Mouse (Mus musculus) lung, postnatal 10 days (tissue): ENCODE measurements around the gene Zc3hav1.
"Not testable (repeated sequence)": the region's sequence is repeated elsewhere in the genome, so short reads cannot be mapped to it uniquely, and the experiment has no call there.

ENCODE experiments used
- DNase-seq: peaks from one replicate; pipeline ENCODE4 v3.0.0; 2021

Gene Zc3hav1

DNA sequence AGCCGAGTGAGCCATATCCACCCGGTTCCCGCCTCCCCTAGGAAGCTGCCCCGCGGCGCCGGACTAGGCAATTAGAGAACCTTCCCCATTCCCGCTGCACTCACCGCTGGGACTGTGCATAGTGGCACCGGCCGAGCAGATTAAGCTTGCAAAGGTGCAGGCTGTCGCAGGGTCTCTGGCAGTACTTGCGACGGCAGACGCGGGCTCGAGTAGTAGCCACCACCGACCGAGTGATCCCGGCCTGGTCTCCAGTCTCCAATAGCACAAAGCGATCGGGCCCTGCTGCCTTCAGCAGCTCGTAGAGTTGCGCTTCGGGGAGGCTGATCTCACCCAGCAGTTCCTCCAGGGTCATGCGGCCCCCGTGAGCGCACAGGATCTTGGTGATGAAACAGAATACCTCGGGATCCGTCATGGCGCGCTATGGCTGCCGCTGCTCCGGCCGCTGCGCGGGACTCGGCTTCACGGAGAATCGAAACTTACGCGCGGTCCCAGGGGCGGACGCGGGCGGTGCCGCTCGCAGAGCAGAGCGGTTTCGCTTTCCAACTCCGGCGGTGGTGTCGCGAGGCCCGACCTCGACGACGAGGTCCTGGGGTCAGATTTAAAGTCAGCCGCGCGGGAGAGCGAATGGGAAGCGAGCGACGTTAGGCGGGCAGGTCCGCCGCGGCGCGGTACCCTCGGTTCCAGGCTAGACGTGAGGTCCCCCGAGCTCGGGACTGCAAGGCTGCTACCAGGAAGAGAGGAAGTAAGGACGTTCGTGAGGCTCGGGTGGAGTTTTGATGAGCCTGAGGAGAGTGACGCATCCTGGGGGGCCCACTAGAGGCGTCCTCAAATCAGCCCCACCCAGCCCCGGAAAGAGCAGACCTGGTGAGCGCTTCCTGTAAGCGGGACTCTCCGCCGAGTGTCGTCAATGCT lies at the start of gene Zc3hav1:
Zc3hav1 (minus strand) TSS at position 793 of the 912 bp plus-strand sequence.
- DNase-seq = peak; percentile 87

DNA sequence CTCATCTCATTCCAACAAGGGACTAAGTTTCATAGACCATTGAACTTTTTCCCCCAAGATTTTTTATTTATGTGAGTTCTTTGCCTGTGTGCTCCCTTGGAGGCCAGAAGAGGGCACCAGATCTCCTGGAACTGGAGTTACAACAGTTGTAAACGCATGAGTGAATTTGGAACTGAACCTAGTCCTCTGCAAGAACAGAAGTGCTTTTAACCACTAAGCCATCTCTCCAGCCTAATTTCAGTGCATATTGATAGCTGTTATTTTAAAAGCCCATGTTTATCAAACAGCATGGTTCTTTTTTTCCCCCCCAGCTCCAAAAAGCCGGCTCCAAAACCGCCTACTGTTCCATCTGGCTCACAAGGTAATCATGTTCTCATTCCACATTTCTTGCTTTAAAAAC lies 35.3 kb upstream of the Zc3hav1 start:
- DNase-seq = peak; percentile 23

- DNase-seq = peak; percentile 92
Measured at GRCm38 (mm10) chr6:38381129-38381771, 26.8 kb upstream of the Zc3hav1 start, which contains the start of gene Ttc26. Ttc26 (plus strand) TSS chr6:38381469.

DNA sequence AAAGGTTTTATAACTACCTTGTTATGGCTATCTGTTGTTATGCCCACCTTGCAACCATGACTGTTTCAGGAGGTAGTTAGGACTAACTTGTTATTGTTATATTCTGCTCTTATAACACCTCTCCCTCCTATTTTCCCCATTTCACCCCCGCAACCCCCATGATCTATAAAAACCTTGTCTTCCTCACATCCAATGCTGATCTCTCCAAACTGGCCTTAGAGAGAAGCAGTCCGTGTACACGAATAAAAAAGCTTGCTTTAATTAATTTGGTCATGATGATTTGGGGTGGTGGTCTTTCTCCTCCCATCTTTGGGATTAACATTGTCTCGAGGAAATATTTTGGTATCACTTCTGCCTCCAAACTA lies 26.3 kb upstream of the Zc3hav1 start:
- DNase-seq = no peak

GRCm38 (mm10) chr6:38374271-38374670 lies 19.9 kb upstream of the Zc3hav1 start:
- DNase-seq = no peak

DNA sequence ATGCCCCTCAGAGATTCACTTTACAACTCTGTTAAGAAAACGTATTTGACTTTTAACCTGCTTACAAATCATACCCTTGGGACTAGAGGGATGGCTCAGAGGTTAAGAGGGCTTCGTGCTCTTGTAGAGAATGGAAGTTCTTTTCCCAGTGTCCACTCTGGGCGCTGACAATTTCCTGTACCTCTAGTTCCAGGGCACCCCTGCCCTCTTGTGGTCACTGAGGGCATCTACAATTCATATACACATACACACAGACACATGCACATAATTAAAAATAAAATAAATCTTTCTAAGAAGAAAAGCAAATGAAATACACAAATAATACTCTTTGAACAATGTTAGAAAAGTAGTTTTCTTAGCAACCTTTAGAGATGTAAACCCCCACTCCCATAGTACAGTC lies 15.5 kb upstream of the Zc3hav1 start:
- DNase-seq = no peak

DNA sequence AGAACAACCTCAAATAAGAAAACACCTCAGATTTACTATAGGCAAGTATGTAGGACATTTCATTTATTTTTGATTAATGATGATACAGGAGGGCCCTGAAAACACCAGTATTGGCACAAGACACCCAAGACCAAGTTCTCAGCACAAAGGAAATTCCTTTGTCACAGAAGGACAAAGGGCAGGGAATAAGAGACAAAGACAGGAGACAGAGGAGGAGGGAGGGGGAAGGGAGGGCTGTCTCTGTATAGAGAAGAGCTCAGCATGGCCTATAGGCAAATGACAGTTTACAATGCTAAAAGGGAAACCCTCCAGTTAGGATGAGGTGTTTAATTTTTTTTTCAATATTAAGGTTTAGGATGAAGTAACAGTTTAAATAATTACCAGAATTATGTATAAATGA lies 9.7 kb upstream of the Zc3hav1 start:
- no peak for DNase-seq

DNA sequence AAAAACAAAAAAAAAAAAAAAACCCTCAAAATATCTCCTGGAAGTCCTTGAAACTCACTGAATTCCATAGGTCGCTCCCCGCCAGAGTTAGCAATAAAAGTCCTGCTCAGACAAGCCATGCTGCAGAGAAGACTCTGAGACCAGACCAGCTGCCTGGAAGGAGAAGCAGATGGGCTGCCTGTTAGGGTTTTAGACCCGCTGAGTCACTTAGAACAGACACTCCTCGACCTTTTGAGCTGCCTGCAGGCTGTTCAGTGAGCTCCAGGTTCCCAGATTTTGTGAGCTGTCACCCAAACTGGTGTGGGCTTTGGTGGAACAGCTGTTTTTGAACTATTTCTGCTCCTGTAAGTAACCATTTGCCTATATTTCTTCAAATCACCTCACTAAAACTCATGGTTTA lies 9.0 kb upstream of the Zc3hav1 start:
- DNase-seq = no peak

DNA sequence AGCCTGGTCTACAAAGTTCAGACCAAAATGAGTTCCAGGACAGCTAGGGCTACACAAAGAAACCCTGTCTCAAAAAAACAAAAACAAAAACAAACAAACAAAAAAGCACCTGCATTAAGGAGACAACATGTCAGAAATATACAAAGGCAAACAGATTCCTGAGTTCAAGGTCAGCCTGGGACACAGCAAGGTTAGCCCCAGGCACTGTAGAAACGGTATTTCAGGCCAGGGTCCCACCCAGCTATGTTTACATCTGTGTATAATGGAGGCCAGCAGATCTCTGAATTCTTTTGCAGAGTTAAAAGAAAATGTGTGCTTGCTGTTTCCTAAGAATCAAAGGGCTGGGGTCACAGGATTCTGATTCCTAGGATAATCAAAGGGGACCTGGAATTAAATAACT lies 7.5 kb upstream of the Zc3hav1 start:
- DNase-seq = no peak

GRCm38 (mm10) chr6:38361065-38361464 lies 6.7 kb upstream of the Zc3hav1 start:
- DNase-seq = no peak

GRCm38 (mm10) chr6:38359736-38360499 lies 5.5 kb upstream of the Zc3hav1 start:
- peak; percentile 14 for DNase-seq

DNA sequence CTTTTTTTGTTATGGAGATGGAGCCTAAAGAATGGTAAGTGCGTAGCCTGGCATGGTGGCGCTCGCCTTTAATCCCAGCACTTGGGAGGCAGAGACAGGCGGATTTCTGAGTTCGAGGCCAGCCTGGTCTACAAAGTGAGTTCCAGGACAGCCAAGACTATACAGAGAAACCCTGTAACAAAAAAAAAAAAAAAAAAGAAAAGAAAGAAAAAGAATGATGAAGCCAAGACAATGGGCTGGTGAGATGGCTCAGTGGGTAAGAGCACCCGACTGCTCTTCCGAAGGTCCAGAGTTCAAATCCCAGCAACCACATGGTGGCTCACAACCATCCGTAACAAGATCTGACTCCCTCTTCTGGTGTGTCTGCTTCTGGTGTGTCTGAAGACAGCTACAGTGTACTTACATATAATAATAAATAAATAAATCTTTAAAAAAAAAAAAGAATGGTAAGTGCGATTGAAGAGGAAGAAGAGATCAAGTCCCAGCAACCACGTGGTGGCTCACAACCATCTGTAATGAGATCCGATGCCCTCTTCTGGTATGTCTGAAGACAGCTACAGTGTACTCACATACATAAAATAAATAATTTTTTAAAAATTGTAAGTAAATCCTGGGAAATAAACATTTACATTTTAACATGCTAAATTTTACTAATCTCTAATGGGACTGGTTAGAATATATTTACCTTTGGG lies 4.8 kb upstream of the Zc3hav1 start:
- not testable (repeated sequence) for DNase-seq

DNA sequence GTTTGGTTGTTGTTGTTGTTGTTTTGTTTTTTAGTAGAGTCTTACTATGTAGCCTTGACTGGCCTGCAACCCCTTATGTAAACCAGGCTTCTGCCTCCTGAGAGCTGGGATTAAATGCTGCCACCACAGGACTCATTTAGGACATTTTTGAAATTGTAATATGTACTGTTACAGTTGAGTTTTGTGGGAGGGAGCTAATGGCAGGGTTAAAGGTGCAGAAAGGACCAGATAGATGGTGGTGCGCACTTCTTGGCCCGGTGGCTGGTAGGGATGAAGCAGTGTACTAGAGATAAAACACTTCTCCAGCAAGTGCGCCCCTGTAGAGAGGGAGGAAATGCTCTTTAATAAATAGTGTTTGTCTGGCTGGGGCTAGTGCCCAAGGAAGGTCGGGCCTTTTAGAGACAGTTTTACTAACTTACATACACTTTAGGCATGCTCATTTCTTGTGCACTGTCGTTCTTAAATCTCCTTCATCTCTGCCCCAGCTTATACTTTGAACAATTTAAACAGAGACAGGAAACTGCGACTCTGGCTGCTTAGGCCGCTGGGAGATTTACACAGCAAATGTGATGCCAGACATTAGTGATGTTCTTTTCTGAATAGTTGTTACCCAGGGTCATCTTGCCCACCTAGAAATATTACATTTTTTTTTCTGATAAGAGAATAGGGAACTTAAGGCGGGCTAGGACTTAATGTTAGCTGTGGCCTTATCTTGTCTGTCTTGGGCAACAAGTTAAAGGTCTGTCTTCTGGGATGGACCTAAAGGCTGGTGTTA lies 4.0 kb upstream of the Zc3hav1 start:
- no peak for DNase-seq

DNA sequence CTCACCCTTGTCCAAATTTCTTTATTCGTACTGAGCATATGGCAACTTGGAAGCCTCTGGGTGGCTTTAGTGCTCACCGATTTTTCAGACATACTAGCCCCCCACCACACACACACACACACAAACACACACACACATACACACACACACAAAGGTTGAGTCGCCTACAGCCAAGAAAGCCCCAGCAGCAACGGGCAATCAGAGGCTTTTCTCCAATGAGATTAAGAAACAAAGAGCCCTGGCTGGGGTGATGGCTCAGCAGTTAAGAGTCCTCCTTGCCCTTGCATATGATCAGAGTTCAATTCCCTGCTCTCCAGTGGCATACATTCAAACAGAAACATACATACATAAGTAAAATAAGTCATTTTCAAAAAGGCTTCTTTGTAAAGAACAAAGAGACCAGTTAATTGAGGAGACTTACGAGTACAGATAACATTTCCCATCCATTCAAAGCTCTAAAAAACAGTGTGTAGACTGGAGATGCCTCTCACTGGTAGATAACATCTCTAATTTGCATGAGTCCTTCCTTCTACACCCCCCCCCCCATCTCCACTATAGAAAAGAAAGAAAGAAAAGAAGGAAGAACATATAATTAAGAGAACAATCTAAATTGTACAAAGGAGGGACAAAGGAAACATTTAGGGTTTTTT lies 3.3 kb upstream of the Zc3hav1 start:
- DNase-seq = no peak

- DNase-seq = not testable (repeated sequence)
Measured at GRCm38 (mm10) chr6:38356661-38357433, 2.4 kb upstream of the Zc3hav1 start.

GRCm38 (mm10) chr6:38355862-38356261 lies 1.5 kb upstream of the Zc3hav1 start:
- no peak for DNase-seq

DNA sequence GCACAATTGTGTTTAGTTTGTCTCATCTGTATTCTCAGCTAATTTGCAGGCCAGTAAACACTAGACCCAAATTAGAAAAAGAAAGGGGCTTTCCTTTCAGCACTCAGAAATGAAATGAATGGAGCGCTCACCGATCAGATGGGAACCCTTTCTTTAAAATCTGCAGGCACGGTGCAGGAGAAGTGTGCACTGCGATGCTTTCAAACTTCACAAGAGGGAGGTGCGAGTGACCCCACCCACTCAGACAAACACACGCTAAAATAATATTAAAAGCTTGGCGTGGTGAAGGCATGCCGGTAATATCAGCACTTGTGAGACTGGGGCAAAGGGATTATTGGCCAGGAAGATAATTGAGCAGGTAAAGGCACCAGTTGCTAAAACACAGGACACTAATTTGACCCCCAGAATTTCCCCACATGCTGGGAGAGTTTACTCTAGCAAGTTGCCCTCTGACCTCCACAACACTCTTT lies 986 bp upstream of the Zc3hav1 start:
- DNase-seq = peak; percentile 19

DNA sequence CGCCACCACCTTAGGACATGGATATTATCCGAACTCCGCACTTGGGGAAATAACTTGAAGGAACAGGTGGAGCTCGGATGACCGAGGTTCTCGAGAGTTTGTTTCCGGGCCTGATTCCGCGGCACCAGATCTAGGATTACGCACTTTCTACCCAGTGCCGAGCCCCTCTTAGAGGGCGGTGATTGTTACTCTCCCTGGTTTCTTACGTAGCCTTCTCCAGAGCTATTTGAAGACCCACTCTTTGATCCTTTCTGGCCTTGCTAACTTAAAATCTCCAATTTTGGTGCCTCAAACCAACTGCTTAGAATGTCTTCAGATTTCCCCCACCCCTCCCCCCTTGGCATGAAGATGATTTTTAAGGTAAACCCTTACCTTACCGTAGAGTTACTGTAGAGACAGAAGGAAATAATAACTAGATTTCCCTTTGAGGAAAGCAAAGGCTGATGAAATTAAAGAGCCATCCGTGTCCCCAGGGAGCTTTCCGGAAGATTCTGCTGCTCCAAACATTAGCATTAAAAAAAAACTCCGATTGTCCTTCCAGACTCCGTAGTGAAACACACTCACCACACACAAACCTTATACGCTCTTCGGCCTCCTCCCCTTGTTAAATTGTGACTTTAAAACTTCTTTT lies 435 bp upstream of the Zc3hav1 start:
- no peak for DNase-seq

DNA sequence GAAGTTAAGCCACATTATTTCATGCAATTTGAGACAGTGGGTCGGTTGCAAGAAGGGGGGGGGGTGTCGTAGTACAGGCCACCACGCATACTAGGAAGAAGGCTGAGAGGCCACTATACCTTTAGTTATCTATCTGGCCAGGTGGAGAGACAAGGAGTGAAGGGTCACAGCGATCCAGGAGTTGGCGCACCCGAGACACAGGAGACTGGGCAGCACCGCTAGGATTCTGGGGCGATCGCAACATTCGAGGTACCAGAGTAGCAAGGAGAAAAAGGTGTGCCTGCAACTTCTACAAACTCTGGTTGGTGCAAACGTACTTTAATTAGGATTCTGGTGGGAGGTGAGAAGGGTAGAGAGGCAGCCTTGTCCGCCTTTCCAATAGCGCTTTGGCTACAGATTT lies 1.2 kb downstream of the Zc3hav1 start:
- DNase-seq = no peak

GRCm38 (mm10) chr6:38352451-38352850 lies 2.0 kb downstream of the Zc3hav1 start:
- DNase-seq = no peak
